Mouse (Mus musculus) neural tube, embryonic 12.5 days (tissue): ENCODE data around the gene Myo1d. TPM values are rescaled to one million over a fixed set of nuclear protein-coding genes. Genes with fewer than 3 reads are reported as not detected.

ENCODE experiments used
- ATAC-seq: fragments of 200-750 bp; cut with Nextera tagmentation; 2 replicates; pipeline ENCODE4 v1.8.0; 2017; ENCODE audit warnings: low read depth, mild to moderate bottlenecking, moderate TSS enrichment, moderate library complexity; ENCODE audit not compliant: low FRiP score
- H3K27ac ChIP-seq: fragments of 300-500 bp; sonication (generic); 2 replicates; pipeline ENCODE4 v1.5.1; 2016
- H3K27me3 ChIP-seq: fragments of 300-500 bp; sonication (generic); replicated peaks from 2 replicates; pipeline ENCODE4 v1.6.1; 2016; ENCODE audit warnings: mild to moderate bottlenecking
- H3K36me3 ChIP-seq: fragments of 300-500 bp; sonication (generic); 2 replicates; pipeline ENCODE4 v1.6.1; 2016; ENCODE audit warnings: mild to moderate bottlenecking
- H3K4me1 ChIP-seq: fragments of 300-500 bp; sonication (generic); 2 replicates; pipeline ENCODE4 v1.6.1; 2016
- H3K4me2 ChIP-seq: fragments of 300-500 bp; sonication (generic); replicated peaks from 2 replicates; pipeline ENCODE4 v1.6.1; 2016; ENCODE audit warnings: mild to moderate bottlenecking
- H3K4me3 ChIP-seq: fragments of 300-500 bp; sonication (generic); 2 replicates; pipeline ENCODE4 v1.5.1; 2016
- H3K9ac ChIP-seq: fragments of 300-500 bp; sonication (generic); 2 replicates; pipeline ENCODE4 v1.6.1; 2016; ENCODE audit warnings: mild to moderate bottlenecking
- H3K9me3 ChIP-seq: fragments of 300-500 bp; sonication (generic); 2 replicates; pipeline ENCODE4 v1.6.1; 2016; ENCODE audit warnings: mild to moderate bottlenecking
- WGBS: fragments of 180-500 bp; shearing (Covaris S2); methylation state at CpG from one replicate; pipeline ENCODE4 v1.1.7; 2016; 5-methylcytosine and 5-hydroxymethylcytosine counted together
- polyA plus RNA-seq: library from polyadenylated mRNA; unstranded; fragments of >200 nt; fragmentation: Nextera tagmentation; extraction: Ambion mirVana; gene quantifications from 2 replicates; pipeline ENCODE4 v1.2.1, GENCODE M21; 2016

Gene Myo1d
- polyA plus RNA-seq, 1 experiment from 2014 or later: 2.2 TPM

- H3K27ac ChIP-seq: no peak overlapping the region
- H3K4me3 ChIP-seq: no peak overlapping the region
- 64% methylated on average over 6 of the region's 6 CpGs for WGBS
- H3K27me3 ChIP-seq: 0 out of 2 replicates have a peak, but pooled peaks cover 6% of the 10 kb centered on the region
- H3K4me1 ChIP-seq: 0 out of 2 replicates have a peak, but pooled peaks cover 6% of the 10 kb centered on the region
- H3K36me3 ChIP-seq: no peaks in the 10 kb centered on the region
- no peak overlapping the region for H3K4me2 ChIP-seq
- no peak overlapping the region for H3K9ac ChIP-seq
- no peak for ATAC-seq
- H3K9me3 ChIP-seq: no peaks in the 10 kb centered on the region
Measured at GRCm38 (mm10) chr11:80778157-80778556, 1.7 kb downstream of the Myo1d start.

GRCm38 (mm10) chr11:80777708-80778107 is 2.1 kb downstream of the Myo1d start:
- no peak for ATAC-seq
- no peak overlapping the region for H3K27ac ChIP-seq
- H3K9me3 ChIP-seq: no peaks in the 10 kb centered on the region
- 87% methylated on average over 2 of the region's 2 CpGs for WGBS
- no peaks in the 10 kb centered on the region for H3K36me3 ChIP-seq
- H3K9ac ChIP-seq: no peak overlapping the region
- no peak overlapping the region for H3K4me3 ChIP-seq
- no peak overlapping the region for H3K4me2 ChIP-seq
- 0 out of 2 replicates have a peak, but pooled peaks cover 6% of the 10 kb centered on the region for H3K27me3 ChIP-seq
- H3K4me1 ChIP-seq: 0 out of 2 replicates have a peak, but pooled peaks cover 6% of the 10 kb centered on the region

DNA sequence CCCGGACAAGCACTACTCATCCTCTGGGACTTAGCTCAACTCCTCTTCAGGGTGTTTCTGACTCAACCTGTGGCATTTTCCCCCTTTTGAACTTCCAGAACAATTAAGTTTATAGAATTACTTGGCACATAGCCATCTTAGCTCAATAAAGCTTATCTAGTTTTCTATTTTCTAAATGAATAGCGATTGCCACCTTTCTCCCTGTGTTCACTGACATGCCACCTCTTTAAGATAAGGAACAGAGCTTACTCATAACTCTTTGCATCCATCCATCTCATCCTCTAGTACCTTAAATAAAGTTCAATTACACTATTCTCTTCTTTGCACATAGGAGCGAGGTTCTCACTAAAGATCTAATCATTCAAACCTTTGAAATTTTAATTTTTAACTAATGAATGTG is 4.3 kb downstream of the Myo1d start:
- no peak overlapping the region for H3K4me2 ChIP-seq
- H3K27me3 ChIP-seq: 0 out of 2 replicates have a peak, but pooled peaks cover 6% of the 10 kb centered on the region
- peaks cover 12% of the 10 kb centered on the region; the same call in 1 of the 2 replicates for H3K4me1 ChIP-seq
- no peaks in the 10 kb centered on the region for H3K36me3 ChIP-seq
- no peak for ATAC-seq
- H3K4me3 ChIP-seq: no peak overlapping the region
- H3K9me3 ChIP-seq: no peaks in the 10 kb centered on the region
- no peak overlapping the region for H3K9ac ChIP-seq
- 85% methylated on average over 3 of the region's 3 CpGs for WGBS
- no peak overlapping the region for H3K27ac ChIP-seq

GRCm38 (mm10) chr11:80772595-80773210 is 7.1 kb downstream of the Myo1d start:
- ATAC-seq: no peak
- no peaks in the 10 kb centered on the region for H3K36me3 ChIP-seq
- H3K4me1 ChIP-seq: peaks cover 6% of the 10 kb centered on the region; the same call in 1 of the 2 replicates
- 82% methylated on average over 6 of the region's 6 CpGs for WGBS
- H3K4me3 ChIP-seq: no peak overlapping the region
- no peak overlapping the region for H3K4me2 ChIP-seq
- H3K9me3 ChIP-seq: no peaks in the 10 kb centered on the region
- H3K9ac ChIP-seq: no peak overlapping the region
- H3K27ac ChIP-seq: no peak overlapping the region
- no peaks in the 10 kb centered on the region for H3K27me3 ChIP-seq

- Histone ChIP-seq H3K4me1 (peaks cover 6% of the 10 kb centered on the region; the same call in 1 of the 2 replicates), H3K9ac (no peak overlapping the region), H3K9me3 (no peaks in the 10 kb centered on the region), H3K4me2 (no peak overlapping the region), H3K27ac (no peak overlapping the region), H3K4me3 (no peak overlapping the region), H3K27me3 (no peaks in the 10 kb centered on the region), H3K36me3 (no peaks in the 10 kb centered on the region)
- no peak for ATAC-seq
- 70% methylated on average over 5 of the region's 5 CpGs for WGBS
Measured at GRCm38 (mm10) chr11:80771596-80772250, 8.1 kb downstream of the Myo1d start.

DNA sequence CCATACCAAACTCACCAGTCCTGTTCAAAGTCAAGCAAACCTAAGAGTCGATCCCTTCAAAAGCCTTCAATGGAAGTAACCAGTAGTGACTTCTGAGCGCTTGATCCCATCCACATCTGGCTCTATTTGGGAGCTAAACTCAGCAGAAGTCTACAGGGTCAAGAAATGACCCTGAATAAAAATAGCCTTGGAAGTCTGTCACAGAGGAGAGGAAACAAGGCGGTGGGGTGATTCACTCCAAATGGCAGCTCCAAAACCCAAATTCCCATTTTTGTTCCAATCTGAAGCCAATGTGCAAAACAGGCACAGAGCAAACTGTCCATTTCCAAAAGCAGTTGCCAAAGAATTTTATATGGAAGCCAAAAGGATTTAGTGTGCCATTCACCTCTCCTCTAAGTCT is 8.6 kb downstream of the Myo1d start:
- Histone ChIP-seq H3K36me3 (no peaks in the 10 kb centered on the region), H3K27me3 (no peaks in the 10 kb centered on the region), H3K27ac (no peak overlapping the region), H3K4me1 (peaks cover 6% of the 10 kb centered on the region; the same call in 1 of the 2 replicates), H3K4me3 (no peak overlapping the region), H3K4me2 (no peak overlapping the region), H3K9ac (no peak overlapping the region), H3K9me3 (no peaks in the 10 kb centered on the region)
- ATAC-seq: no peak
- 50% methylated on average over 3 of the region's 3 CpGs for WGBS

- WGBS: 84% methylated on average over 3 of the region's 3 CpGs
- no peak for ATAC-seq
- Histone ChIP-seq H3K9ac (no peak overlapping the region), H3K4me1 (peaks cover 6% of the 10 kb centered on the region; the same call in 1 of the 2 replicates), H3K9me3 (no peaks in the 10 kb centered on the region), H3K36me3 (no peaks in the 10 kb centered on the region), H3K27ac (no peak overlapping the region), H3K4me3 (no peak overlapping the region), H3K4me2 (no peak overlapping the region), H3K27me3 (no peaks in the 10 kb centered on the region)
Measured at GRCm38 (mm10) chr11:80767320-80767617, 12.6 kb downstream of the Myo1d start.

- 88% methylated on average over 6 of the region's 6 CpGs for WGBS
- no peak for ATAC-seq
- no peak overlapping the region for H3K4me3 ChIP-seq
- peaks cover 6% of the 10 kb centered on the region; the same call in 1 of the 2 replicates for H3K4me1 ChIP-seq
- no peak overlapping the region for H3K27ac ChIP-seq
- no peaks in the 10 kb centered on the region for H3K9me3 ChIP-seq
- no peaks in the 10 kb centered on the region for H3K27me3 ChIP-seq
- no peak overlapping the region for H3K4me2 ChIP-seq
- H3K36me3 ChIP-seq: no peaks in the 10 kb centered on the region
- H3K9ac ChIP-seq: no peak overlapping the region
Measured at GRCm38 (mm10) chr11:80766472-80767319, 13.1 kb downstream of the Myo1d start.

- WGBS: 89% methylated on average over 4 of the region's 4 CpGs
- Histone ChIP-seq H3K4me3 (no peak overlapping the region), H3K9me3 (no peaks in the 10 kb centered on the region), H3K27ac (no peak overlapping the region), H3K27me3 (no peaks in the 10 kb centered on the region), H3K9ac (no peak overlapping the region), H3K36me3 (no peaks in the 10 kb centered on the region), H3K4me2 (no peak overlapping the region), H3K4me1 (peaks cover 5% of the 10 kb centered on the region; the same call in 1 of the 2 replicates)
- ATAC-seq: no peak
Measured at GRCm38 (mm10) chr11:80766068-80766467, 13.8 kb downstream of the Myo1d start.

- Histone ChIP-seq H3K4me3 (no peak overlapping the region), H3K36me3 (no peaks in the 10 kb centered on the region), H3K4me1 (no peaks in the 10 kb centered on the region), H3K4me2 (no peak overlapping the region), H3K9me3 (no peaks in the 10 kb centered on the region), H3K27ac (no peak overlapping the region), H3K9ac (no peak overlapping the region), H3K27me3 (no peaks in the 10 kb centered on the region)
- whole genome bisulfite sequencing: 80% methylated on average over 4 of the region's 4 CpGs
- no peak for ATAC-seq
Measured at GRCm38 (mm10) chr11:80762066-80762465, 17.8 kb downstream of the Myo1d start.

DNA sequence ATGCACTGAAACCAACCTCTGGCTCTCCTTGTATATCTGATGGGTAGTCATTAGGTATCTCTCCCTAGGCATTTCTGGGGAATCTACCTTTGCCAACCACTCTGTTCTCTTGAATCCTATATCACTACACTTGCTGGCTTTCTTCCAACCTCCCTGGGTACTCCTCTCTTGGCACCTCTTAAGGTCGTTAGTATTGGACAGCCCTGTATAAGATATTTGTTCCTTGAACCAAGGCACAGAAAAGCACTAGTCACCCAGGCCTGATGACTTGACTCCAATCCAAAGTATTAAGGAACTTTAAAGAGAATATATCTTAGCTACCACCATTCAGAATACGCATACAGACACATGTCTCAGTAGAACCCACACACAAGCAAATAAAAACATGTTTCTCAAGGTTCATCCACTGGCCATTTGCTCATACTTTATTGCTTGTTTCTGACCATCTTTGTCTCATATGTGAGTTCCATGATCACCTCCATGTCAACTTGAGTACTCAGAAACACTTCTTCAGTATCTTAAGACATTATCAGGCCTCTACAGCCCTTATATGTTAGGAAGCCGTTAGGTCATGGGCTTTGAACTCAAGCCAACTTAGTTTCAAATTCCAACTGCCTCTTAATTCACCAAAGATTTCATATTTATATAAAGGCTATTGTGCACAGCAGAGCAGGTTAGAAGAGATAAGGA is 18.4 kb downstream of the Myo1d start:
- no peak overlapping the region for H3K4me3 ChIP-seq
- H3K4me1 ChIP-seq: no peaks in the 10 kb centered on the region
- no peak overlapping the region for H3K4me2 ChIP-seq
- H3K27me3 ChIP-seq: no peaks in the 10 kb centered on the region
- ATAC-seq: no peak
- no peaks in the 10 kb centered on the region for H3K9me3 ChIP-seq
- H3K36me3 ChIP-seq: no peaks in the 10 kb centered on the region
- no peak overlapping the region for H3K27ac ChIP-seq
- 93% methylated on average over 3 of the region's 3 CpGs for WGBS
- H3K9ac ChIP-seq: no peak overlapping the region

DNA sequence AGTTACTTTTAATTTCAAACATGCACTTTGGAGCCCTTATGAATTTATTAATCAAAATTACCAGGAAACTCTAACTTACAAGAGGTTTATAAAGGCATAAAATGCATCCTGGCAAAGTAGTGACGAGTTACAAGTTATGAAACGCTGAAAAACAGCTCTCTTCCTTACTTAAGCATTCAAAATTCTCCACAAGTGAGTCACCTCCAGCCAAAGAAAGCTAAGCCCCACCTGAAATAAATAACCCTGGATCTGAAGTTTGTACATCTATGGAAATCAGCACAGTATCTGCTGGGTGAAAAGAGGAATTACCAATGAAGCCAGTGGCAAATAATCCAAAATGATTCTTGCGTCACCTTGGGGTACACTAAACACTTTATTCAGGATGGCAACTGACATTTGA is 20.8 kb downstream of the Myo1d start:
- H3K27ac ChIP-seq: no peak overlapping the region
- no peaks in the 10 kb centered on the region for H3K4me1 ChIP-seq
- H3K4me2 ChIP-seq: no peak overlapping the region
- no peak overlapping the region for H3K9ac ChIP-seq
- no peak for ATAC-seq
- no peak overlapping the region for H3K4me3 ChIP-seq
- no peaks in the 10 kb centered on the region for H3K9me3 ChIP-seq
- no peaks in the 10 kb centered on the region for H3K36me3 ChIP-seq
- 95% methylated on average over 3 of the region's 3 CpGs for WGBS
- H3K27me3 ChIP-seq: no peaks in the 10 kb centered on the region
